Mouse (Mus musculus) bone marrow macrophage, adult 2 months (primary cell): ENCODE data around the gene Dynlrb1.

ENCODE experiments used
- CTCF ChIP-seq: IDR thresholded peaks from 2 replicates; pipeline ENCODE4 v1.5.1; 2012; ENCODE audit warnings: low read depth, mild to moderate bottlenecking, low read length, moderate library complexity
- POLR2A ChIP-seq: IDR thresholded peaks from 2 replicates; pipeline ENCODE4 v1.6.1; 2012; ENCODE audit warnings: mild to moderate bottlenecking, low read depth, low read length, borderline replicate concordance

DNA sequence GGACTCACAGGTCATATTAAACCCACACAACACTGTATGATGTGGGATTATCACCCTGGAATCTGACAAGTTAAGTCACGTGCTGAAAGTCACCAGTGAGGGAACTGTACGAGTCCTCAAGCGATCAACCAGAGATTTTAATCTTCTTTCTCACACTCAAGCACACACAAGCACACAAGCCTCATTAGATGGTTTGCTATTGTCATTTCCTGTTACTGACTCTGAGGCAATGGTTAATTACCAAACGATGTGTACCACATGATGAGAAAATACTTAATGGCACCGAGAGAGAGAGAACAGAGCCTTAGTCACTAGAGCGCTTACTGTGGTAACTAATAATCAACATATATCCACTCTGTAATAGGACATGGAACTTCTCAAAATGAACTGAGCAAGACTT, 49.4 kb downstream of the Dynlrb1 start:
- TF ChIP-seq POLR2A, result no peak
- no peak for TF ChIP-seq CTCF
